Mouse (Mus musculus): ENCODE measurements around the gene Cfap99.

The Cfap99 gene

DNA sequence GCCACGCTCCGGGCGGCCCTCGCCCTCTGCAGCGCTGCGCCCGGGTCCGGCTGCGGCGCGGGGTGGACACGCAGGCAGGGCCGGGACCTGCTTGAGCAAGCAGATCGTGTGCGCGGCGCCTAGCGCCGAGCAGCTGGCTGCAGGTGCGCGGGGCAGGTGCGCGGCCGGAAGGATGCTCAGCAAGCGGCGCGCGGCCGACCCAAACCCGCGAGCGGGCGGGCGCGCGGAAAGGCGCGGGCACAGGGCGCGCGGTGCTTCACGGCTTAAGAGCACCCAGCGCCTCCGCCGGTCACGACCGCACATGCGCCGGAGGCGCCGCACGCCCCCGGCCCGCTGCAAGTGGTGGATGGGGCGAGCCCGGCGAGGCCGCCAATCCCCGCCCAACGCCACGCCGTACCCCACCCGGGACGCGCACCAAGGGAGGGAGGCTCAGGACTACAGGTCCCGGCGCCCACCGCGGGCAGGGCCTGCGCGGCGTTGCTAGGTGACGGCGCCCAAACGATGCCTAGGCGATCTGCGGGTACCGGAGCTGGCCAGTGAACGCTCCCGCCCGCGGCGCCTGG lies at the start of gene Cfap99, which contains the start of gene Zfyve28:
Gene Cfap99 (plus strand): TSS at position 447 of the 563 bp plus-strand sequence.
Gene Zfyve28 (minus strand): TSS at position 296 of the 563 bp plus-strand sequence.
- peak; percentile 57 for DNase-seq

- DNase-seq = peak; percentile 45
These were observed 46.0 kb upstream of the Cfap99 start for GRCm38 (mm10) chr5:34242224-34242963.

GRCm38 (mm10) chr5:34243062-34243461 lies 45.3 kb upstream of the Cfap99 start:
- no peak for DNase-seq

DNA sequence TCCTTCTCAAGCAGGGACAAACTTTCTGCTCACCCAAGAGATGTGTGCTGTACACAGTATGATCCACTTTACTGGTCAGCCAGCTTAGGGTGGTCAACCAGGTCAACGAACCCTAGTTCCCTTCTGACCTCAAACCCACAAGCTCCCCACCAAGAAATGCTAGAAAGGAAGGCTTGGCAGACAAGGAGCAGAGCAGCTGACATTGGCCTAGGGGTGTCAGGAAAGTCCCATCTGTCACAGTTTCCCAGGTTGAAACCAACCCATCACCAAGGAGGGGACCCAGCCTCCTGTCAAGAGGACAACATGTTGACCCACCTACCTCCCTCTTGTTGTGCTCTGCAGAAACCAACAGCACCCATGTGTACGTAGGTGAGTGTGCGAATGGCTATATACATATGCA lies 42.0 kb upstream of the Cfap99 start:
- DNase-seq = no peak

DNA sequence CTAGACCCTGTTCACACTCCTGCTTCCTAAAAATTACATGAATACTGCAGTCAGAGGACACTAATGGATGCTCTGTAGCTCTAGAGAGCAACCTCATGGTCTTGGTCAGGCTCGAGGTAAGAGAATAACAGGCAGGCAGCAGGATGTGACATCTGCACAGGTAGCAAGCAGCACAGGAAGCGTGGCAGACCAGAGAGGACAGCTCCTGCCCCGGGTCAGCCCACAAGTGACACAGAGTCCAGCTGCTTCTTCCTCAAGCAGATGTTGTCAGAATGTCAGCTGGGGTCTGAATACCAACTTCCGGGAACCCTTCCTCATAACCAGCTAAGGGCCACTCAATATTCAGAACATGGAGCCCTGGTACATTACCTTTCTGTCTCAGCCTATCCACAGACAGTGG lies 39.3 kb upstream of the Cfap99 start:
- DNase-seq = no peak

DNA sequence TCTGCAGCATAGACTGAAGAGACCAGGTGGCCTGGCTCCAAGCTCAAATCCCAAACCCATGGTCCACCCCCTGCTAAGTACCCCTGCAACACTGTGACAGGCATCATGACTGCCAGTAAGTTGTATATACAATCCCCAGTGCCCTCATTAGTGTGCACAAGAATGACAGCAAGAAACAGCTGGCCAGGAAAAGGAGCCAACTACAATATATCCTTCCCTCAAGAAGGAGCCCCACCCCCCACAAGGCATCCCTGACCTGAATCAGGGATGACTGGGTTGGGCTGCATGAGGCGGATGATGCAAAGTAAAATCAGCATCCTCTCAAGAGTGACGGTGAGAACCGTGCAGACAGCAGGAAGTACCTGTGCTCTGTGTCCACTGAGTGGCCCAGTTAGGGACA lies 38.3 kb upstream of the Cfap99 start:
- DNase-seq = no peak

GRCm38 (mm10) chr5:34251794-34252193 lies 36.6 kb upstream of the Cfap99 start:
- DNase-seq = no peak

- DNase-seq = no peak
These were observed 36.0 kb upstream of the Cfap99 start for GRCm38 (mm10) chr5:34252307-34252966.

GRCm38 (mm10) chr5:34252967-34253519 lies 35.4 kb upstream of the Cfap99 start:
- DNase-seq = no peak

- no peak for DNase-seq
These were observed 34.1 kb upstream of the Cfap99 start for GRCm38 (mm10) chr5:34254309-34254708.

- no peak for DNase-seq
These were observed 33.2 kb upstream of the Cfap99 start for GRCm38 (mm10) chr5:34255189-34255588.

DNA sequence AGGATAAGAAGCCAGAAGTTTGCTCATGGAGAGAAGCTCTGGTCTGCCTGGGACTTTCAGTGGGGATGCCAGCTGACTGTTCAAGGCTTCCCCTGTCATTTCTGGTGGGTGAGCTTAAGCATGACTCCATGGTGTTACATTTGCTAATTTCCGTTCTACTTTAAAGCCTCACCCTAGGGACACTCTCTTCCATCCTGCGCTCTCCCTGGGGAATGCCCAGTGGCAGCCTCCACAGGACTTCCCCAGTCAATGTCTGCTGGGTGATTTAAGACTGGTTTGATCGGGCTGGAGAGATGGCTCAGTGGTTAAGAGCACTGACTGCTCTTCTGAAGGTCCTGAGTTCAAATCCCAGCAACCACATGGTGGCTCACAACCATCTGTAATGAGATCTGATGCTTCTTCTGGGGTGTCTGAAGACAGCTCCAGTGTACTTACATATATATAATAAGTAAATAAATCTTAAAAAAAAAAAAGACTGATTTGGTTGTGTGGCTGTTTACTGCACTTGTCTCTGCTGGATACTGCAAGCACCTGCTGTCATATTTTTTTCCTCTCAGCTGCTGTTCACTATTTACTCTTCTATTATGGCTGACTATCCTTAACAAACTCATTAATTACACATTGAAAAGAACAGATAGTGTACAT lies 29.1 kb upstream of the Cfap99 start:
- DNase-seq = no peak

DNA sequence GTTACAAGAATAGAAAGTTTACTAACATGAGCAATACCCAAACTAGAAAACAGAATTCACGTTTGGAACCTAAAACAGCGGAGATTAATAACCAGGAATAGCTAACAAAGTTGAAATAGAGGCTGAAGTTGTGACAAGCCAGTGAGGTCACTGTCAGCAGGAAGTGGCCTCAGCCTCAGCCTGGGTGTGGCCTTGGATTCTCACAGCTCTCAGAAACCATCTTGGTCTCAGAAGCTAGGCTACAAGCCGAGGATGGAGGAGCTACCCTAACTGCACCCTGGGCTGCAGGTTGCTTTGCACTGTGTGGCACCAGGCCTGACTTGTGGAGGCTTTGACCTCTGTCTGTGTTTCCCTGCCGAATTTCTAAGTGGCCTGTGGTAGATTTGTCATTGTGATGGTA lies 22.3 kb upstream of the Cfap99 start:
- DNase-seq = no peak

DNA sequence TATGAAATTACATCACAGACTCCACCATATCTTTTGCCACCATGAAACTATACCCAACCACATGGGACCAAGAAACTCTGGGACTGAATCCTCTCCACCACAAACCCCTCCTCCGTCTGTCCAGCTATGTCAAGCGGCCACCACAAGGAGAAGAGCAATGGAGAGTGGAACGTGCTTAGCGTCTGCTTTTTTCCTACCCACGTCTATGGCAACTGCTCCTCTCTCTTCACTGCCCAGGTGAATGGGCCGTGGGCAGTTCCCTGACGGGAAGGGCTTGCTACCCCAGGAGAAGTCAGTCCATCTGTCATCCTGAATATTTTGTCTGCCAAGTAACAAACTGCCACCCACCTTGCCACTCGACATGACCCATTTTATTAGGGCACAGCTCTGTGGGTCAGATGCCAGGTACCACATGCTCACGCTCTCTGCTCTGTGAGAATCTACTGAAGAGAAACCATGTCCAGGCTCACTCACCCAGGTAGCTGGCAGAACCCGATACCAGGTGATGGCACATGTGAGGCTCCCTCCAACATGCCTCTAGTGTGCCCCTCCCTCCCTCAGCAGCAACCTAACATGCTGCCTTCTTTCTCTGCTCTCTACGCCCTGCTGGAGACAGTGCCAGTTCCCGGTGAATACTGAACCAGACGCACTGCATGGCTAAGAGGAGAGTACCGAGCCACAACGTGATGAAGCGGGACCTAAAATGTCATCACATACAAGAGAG lies 19.0 kb upstream of the Cfap99 start:
- no peak for DNase-seq

- peak; percentile 40 for DNase-seq
These were observed 18.4 kb upstream of the Cfap99 start for GRCm38 (mm10) chr5:34269921-34270465.

- peak; percentile 69 for DNase-seq
These were observed 16.7 kb upstream of the Cfap99 start for GRCm38 (mm10) chr5:34271743-34272142.

DNA sequence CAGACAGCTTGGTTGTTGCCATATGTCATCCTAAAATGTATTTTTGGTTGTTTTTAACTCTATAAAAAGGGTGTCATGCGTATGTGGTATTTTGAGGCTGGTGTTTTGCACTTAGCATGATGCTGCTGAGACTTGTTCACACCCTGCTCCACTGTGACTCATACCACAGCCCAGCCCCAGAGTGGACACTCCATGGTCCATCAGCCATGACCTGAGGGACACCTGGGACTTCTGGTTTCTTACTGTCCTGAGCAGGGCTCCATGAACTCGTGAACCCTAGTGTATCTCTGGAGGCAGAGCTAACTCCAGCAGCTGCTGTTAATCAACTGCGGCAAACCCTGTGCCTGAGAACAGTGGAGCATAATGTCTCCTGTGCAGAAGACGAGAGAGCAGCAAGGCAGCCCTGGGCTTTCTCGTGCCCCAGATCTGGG lies 15.1 kb upstream of the Cfap99 start:
- no peak for DNase-seq

DNA sequence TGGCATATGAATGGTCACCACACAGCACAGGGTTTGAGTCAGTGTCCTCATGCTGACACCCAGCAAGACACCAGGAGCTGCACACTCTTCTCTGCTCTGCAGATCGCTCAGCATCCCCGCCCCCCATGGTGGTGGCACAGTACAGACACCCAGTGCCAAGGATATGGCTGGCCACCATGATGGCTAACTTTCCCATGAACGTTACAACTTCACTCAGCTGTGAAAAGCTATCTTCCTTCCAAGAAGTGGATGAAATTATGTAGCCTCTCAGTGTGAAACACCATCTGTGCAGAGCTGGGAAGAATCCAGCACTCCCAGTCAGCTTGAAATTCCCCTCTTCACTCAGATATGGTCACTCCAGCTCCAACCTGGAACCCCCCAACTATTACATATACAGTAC lies 14.1 kb upstream of the Cfap99 start:
- DNase-seq = no peak

DNA sequence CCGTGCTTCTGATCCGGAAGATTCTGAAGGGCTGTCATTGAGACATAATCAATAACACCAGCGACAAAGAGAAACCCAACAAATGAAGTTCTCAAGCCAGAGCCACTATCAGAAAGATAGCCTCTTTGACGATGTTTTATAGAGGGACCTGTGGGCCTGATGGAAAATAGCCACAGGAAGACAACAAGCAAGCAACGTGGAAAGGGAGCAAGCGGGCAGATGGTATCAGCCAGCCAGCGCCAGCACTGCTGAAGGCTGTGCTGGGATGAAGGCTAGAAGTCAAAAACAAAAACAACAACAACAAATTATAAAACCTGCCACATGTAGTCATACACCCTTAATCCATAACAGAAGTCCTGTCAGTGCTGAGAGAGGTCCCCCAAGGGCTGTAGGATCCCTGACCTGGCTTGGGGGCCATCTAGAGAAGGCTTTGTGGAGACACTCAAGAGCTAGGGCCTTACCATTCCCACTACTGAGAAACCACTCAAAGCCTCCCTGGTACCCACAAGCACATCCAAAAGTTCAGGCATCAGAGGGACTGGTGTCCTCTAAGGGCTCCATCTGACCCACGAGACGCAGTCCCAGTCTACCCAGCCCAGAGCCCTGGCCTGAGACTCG lies 13.6 kb upstream of the Cfap99 start:
- DNase-seq = no peak

DNA sequence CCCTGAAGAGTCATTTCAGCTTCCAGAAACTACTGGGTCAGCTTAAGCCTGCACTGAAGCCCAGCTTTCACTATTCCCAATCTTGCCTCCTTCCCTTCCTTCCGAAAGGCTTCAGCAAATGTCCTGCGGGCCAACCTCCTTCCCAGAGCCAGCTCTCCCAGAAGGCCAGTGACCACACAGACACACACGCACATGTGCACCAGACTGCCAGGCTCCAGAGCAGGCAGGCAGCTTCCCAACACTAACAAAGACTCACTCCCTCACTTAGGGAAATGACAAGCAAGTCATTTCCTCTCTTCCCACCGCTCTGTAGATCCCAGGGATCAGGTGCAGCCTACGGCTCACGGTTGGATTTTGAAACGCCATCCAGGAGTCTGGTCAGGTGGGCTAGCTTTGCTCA lies 12.2 kb upstream of the Cfap99 start:
- DNase-seq = no peak

GRCm38 (mm10) chr5:34276746-34277145 lies 11.7 kb upstream of the Cfap99 start:
- DNase-seq = no peak

DNA sequence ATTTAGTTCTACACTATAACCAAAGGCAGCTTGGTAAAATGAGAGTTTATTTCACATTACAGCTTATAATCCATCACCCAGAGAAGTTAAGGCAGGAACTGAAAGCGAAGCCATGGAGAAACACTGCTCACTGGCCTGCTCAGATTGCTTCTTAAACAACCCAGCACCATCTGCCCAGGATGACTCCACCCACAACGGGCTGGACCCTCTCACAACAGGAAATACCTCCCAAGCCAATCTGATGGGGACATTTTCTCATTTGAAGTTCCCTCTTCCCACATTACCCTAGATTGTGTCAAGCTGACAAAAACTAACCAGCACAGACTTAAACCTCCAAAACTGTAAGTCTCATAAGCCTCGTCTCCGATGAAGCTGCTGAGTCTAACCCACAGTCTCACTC lies 10.3 kb upstream of the Cfap99 start:
- DNase-seq = no peak
